Mouse (Mus musculus): Measurements from ENCODE around the gene G6pd2.

The G6pd2 gene

DNA sequence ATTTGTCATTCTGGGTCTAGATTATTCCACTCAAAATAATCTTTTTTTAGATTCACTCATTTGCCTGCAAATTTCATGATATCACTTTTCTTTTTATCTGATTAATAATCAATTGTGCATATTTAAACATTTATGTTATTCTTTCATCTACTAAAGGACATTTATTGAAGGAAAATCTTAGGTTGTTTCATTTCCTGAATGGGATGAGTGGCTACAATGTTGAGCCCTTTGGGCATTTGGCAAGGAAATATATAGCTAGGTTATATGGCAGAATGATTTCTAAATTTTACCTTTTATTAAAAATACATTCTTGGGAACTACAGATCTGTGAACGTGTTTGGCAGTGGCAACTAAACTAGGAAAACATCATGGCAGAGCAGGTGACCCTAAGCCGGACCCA is at the start of gene G6pd2:
Gene G6pd2 (plus strand): TSS at position 301 of the 400 bp plus-strand sequence.
- DNase-seq (ENCODE audit: low spot score) = no peak

DNA sequence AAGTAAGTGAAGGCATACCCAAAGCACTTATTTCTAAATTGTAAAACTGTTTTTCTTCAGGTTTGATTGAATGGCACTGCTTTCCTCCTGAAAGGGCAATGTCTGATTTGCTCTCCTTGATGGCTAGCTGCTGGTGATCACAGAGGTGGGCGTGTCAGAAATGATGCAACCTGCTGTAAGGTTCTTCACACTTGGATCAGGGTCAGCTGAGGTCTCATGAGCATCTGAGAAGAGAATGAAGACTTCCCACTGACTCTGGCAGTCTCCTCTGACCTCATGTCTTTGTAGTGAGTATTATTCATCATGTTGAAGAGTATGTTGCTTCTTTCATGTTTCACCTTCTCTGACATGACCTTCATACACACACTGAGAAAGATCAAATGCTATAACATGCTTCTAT is 44.4 kb upstream of the G6pd2 start:
- DNase-seq (ENCODE audit: low spot score) = no peak

DNA sequence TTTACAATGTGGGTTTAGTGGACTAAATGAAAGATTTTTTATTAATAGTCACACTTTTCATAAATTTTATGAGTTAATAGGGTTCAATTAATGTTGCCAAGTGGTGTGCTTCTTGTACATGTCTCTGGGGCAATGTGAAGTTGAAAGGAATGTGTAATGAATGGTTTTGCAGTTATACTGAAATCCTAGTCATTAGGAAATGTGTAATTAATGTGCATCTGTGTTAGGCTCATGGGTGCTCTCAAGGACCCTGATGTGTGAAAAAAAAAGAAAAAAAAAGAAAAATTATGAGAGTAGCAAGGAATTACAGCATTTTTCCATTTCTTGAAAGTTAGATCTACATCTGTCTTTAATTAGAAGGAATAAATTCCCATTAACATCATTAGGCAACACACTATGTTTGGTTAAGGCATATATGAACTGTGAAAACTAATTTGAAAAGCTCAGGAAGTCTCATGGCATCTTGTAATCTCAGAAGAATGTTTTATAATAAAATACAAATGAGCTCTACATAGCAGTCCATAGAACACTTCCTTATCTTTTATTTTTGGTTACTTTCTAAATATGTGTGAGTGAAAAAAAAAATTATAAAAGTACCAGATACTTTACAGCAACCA is 24.4 kb downstream of the G6pd2 start:
- no peak for DNase-seq (ENCODE audit: low spot score)

DNA sequence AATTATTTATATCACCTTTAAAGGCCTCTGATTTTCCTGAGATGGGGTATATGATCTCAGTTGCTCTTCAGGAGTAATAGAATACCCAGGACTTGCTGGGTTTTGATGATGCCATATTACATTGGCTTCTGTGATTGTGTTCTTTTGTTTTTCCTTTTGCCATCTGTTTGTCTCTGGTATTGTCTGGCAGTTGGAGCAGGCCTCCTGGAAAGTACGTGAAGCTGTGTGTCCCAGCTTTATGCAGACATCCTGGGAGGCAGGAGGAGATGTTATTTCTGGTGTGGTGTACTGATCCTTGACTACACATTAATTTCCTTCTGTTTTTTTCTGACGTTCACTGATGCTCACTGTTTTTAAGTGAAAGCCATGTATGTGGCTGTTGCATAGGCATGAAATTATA is 35.3 kb downstream of the G6pd2 start:
- DNase-seq (ENCODE audit: low spot score) = no peak
